Mouse (Mus musculus) adrenal gland (tissue): ENCODE data around the gene Gm2897.
"Not testable (repeated sequence)": the region's sequence is repeated elsewhere in the genome, so short reads cannot be mapped to it uniquely, and the experiment has no call there.

Experiments
- intact Hi-C: fragments of 180-260 bp; cut with DNase I; formaldehyde crosslinking; loops from one replicate; pipeline ENCODE4 v1.15.1; 2025
- long read RNA-seq, 2 experiments: library from polyadenylated mRNA; unstranded; transcript quantifications; one replicate each; pipeline ENCODE4 v2.0.0; 2020; ENCODE audit warnings: borderline replicate concordance in 1 of 2; ENCODE audit not compliant: insufficient replicate concordance in 1 of 2

Gene Gm2897
- long read RNA-seq, experiment 1: 0 reads
- long read RNA-seq, experiment 2, partial matches to known transcripts: 0 of 1 reads
- long read RNA-seq, experiment 2, other reads (novel, unspliced or antisense): 1 of 1 reads

- intact Hi-C loops: not testable (repeated sequence)
Measured at GRCm38 (mm10) chr14:3048727-3049512, at the start of gene Gm2897. Gene Gm2897, plus strand, starts transcription at chr14:3049285.

DNA sequence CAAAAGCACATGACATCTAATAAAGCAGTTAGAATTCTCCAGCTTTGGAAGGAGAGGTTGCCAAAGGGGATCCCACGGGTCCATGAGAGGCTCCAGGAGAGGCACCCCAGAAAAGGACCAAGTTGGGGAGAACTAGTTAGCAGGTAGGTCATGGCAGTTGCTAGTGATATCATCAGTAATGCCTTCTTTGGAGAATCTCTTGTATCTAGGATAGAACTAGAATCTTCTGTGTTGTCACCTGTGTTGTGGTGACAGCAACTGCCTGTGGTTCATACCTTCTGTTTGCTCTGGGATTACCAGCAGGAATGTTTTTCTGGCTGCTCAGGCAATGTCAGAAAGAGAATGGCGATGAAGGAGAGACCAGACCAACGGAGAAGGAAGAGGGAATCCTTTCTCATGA is 19.4 kb upstream of the Gm2897 start, which contains the start of gene Gm2888:
Gene Gm2888 (plus strand): TSS at position 301 of the 400 bp plus-strand sequence.
- intact Hi-C loops: not testable (repeated sequence)

GRCm38 (mm10) chr14:3049513-3049800 is 372 bp downstream of the Gm2897 start:
- intact Hi-C loops: not testable (repeated sequence)

- intact Hi-C loops: not testable (repeated sequence)
Measured at GRCm38 (mm10) chr14:3050087-3050486, 1.0 kb downstream of the Gm2897 start.

GRCm38 (mm10) chr14:3116051-3116450 is 67.0 kb downstream of the Gm2897 start:
- intact Hi-C loops: not testable (repeated sequence)
